Mouse (Mus musculus) splenic B cell, adult 2 months (primary cell): ENCODE measurements around the gene 1700023F06Rik.

ENCODE experiments used
- DNase-seq: peaks from one replicate; pipeline ENCODE4 v3.0.0-alpha.2; 2011; ENCODE audit warnings: low read depth, low spot score
- H3K27me3 ChIP-seq: 2 replicates; pipeline ENCODE4 v1.6.1; 2012; ENCODE audit warnings: mild to moderate bottlenecking, low read length, moderate library complexity, mixed read lengths; ENCODE audit not compliant: control insufficient read depth, poor library complexity, insufficient read depth, severe bottlenecking
- H3K36me3 ChIP-seq: 2 replicates; pipeline ENCODE4 v1.6.1; 2012; ENCODE audit warnings: mild to moderate bottlenecking, low read length, moderate library complexity, mixed read lengths; ENCODE audit not compliant: control insufficient read depth, poor library complexity, insufficient read depth, severe bottlenecking

The 1700023F06Rik gene

GRCm38 (mm10) chr11:103213712-103214111, 5.4 kb upstream of the 1700023F06Rik start:
- H3K36me3 ChIP-seq = no peaks in the 10 kb centered on the region; the same call in 1 of the 2 replicates
- peak; percentile 34 for DNase-seq
- H3K27me3 ChIP-seq = no peaks in the 10 kb centered on the region

DNA sequence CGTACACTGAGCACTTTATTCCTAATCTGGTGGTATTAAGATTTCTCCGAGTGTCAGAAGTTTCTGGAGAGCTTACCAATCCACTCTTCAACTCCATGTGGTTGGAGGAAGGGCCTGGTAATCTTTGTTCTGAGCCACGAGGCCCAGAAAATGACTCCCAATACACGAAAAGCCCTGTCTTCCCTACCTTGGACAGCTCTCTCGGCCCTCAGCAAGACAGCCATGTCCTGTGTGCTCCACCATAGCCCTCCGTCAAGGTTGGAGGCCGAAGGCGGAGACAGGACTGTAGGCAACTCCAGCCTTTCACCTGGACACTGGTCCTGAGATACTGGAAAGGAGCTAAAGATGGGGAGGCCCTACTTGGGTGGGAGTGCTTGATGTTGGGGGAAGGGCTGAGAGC, 1.9 kb upstream of the 1700023F06Rik start:
- H3K36me3 ChIP-seq = no peaks in the 10 kb centered on the region; the same call in 1 of the 2 replicates

GRCm38 (mm10) chr11:103206203-103206602, 2.2 kb downstream of the 1700023F06Rik start:
- H3K27me3 ChIP-seq = no peaks in the 10 kb centered on the region
- H3K36me3 ChIP-seq = no peaks in the 10 kb centered on the region; the same call in 1 of the 2 replicates
- no peak for DNase-seq

More for the DNA sequence above, 1.9 kb upstream of the 1700023F06Rik start:
- no peaks in the 10 kb centered on the region for H3K27me3 ChIP-seq
- no peak for DNase-seq

DNA sequence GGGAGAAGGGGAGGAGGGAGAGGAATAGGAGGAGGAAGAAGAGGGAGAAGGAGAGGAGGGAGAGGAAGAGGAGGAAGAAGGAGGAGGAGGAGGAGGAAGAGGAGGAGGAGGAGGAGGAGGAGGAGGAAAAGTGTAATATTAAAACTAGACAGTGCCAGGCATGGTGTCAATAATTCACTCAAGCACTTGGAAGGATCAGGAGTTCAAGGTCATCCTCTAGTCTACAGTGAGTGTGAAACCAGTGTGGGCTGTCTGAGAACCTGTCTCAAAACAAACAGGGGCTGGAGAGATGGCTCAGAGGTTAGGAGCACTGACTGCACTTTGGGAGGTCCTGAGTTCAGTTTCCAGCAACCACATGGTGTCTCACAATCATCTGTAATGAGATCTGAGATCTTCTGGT, 6.0 kb downstream of the 1700023F06Rik start:
- no peak for DNase-seq
- Histone ChIP-seq H3K27me3 (no peaks in the 10 kb centered on the region), H3K36me3 (peaks cover 6% of the 10 kb centered on the region)

DNA sequence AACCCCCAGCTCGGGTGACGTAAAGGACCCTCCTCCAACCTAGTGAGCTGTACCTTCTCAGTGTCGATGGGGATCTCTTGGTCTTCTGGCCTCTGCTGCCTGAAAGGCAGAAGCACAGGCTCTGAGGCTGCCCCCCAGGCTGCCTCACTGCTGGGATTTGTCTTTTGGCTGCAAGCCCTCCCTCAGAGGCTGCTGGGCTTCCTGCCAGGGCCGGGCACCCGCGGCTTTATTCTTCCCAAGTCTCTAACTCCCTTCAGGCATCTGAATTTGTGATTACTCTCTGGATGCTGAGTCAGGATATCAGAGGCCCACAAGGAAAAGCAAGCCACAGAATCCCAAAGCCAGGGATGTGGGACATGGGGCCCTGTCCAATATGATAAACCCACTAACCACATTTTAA, 6.7 kb downstream of the 1700023F06Rik start:
- H3K36me3 ChIP-seq = peaks cover 9% of the 10 kb centered on the region
- DNase-seq = no peak

GRCm38 (mm10) chr11:103198911-103199803, 9.2 kb downstream of the 1700023F06Rik start:
- DNase-seq = no peak

More for the DNA sequence above, 6.7 kb downstream of the 1700023F06Rik start:
- no peaks in the 10 kb centered on the region for H3K27me3 ChIP-seq

GRCm38 (mm10) chr11:103198339-103198738, 10.0 kb downstream of the 1700023F06Rik start:
- Histone ChIP-seq H3K36me3 (peaks cover 28% of the 10 kb centered on the region), H3K27me3 (no peaks in the 10 kb centered on the region)
- DNase-seq = no peak

More at GRCm38 (mm10) chr11:103198911-103199803, 9.2 kb downstream of the 1700023F06Rik start:
- Histone ChIP-seq H3K27me3 (no peaks in the 10 kb centered on the region), H3K36me3 (peaks cover 21% of the 10 kb centered on the region)

- peaks cover 37% of the 10 kb centered on the region for H3K36me3 ChIP-seq
- DNase-seq = no peak
- no peaks in the 10 kb centered on the region for H3K27me3 ChIP-seq
Observed at GRCm38 (mm10) chr11:103197340-103197739, 11.0 kb downstream of the 1700023F06Rik start.

- peaks cover 40% of the 10 kb centered on the region for H3K36me3 ChIP-seq
- H3K27me3 ChIP-seq = no peaks in the 10 kb centered on the region
- DNase-seq = no peak
Observed at GRCm38 (mm10) chr11:103195656-103196055, 12.7 kb downstream of the 1700023F06Rik start.

DNA sequence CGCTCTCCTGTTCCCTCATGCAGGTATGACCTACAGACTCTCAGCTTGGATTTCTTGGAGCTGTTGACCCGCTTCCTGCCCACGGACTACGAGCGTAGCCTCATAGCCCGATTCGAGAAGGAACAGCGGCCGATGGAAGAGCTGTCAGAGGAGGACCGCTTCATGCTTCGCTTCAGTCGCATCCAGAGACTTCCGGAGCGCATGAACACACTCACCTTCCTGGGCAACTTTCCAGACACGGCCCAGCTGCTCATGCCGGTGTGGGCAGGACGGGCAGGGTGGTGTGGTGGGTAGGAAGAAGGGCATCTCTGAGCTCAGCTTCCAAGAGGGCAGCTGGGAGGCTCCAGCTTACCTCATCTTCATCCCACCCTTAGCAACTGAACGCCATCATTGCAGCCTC, 13.1 kb downstream of the 1700023F06Rik start:
- Histone ChIP-seq H3K36me3 (peaks cover 44% of the 10 kb centered on the region), H3K27me3 (no peaks in the 10 kb centered on the region)
- no peak for DNase-seq

DNA sequence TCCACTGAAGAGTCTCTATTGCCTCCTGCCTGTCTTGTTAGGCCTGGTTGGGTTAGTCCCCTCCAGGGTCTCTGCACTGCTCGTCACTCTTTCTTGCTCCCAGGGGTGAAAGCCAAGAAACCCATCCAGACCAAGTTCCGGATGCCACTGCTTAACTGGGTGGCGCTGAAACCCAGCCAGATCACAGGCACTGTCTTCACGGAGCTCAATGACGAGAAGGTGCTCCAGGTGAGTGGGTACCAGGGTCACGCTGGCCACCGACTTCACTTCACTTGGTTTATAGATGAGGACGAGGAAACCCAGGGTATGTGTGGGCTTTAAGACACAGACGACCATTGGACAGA, 14.6 kb downstream of the 1700023F06Rik start:
- Histone ChIP-seq H3K36me3 (peaks cover 46% of the 10 kb centered on the region), H3K27me3 (no peaks in the 10 kb centered on the region)
- no peak for DNase-seq

DNA sequence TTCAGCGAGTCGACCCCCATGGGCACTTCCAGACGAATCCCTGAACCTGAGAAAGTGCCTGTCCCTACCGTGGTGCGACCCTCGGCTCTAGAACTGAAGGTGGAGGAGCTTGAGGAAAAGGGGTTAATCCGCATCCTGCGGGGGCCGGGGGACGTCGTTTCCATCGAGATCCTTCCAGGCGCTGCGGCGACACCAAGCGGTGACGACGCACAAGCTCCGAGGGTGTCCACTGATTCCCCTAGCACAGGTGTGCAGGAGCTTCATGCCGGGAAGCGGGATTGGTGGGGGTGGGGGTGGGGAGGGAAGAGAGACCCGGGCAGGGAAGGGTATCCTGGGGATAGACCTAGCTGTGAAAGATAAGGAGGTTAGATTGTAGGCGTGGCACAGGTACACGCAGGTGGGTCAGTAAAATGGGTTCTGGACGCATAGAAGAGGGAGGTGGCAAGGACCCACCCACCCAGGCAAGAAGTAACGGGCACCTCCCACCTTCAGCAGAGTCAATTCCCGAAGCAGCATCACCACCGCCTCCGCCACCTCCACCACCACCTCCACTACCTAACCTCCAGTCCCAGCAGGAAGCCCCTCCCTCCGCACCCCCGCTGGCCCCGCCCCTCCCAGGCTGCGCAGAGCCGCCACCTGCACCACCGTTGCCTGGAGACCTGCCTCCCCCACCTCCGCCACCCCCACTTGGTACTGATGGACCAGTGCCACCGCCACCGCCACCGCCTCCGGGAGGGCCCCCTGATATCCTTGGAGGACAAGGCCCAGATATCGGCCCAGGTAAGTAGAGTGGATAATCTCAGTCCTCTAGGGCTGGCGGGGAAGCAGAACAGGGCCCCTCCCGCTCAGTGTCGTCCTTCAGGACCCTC, 15.2 kb downstream of the 1700023F06Rik start:
- Histone ChIP-seq H3K27me3 (no peaks in the 10 kb centered on the region), H3K36me3 (peaks cover 47% of the 10 kb centered on the region)
- no peak for DNase-seq

GRCm38 (mm10) chr11:103192230-103192955, 16.0 kb downstream of the 1700023F06Rik start:
- DNase-seq = no peak
- H3K27me3 ChIP-seq = no peaks in the 10 kb centered on the region
- H3K36me3 ChIP-seq = peaks cover 44% of the 10 kb centered on the region

DNA sequence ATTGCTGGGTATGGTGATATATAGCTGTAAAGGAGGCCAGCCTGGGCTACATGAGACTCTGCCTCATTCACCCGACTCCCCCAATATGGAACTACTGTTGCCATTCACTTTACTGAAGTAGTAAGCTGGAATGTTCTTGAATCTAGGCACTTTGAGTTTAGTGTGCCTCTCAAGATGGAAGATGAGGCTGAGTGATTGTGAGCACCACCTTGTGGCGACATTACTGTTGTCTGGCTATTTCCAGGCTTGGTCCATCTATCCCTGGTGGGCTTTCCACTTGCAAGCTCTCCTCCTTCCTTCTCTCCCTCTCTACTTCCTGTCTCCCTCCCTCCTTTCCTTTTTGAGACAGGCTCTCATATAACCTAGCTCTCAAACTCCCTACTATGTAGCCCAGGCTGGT, 23.5 kb downstream of the 1700023F06Rik start:
- DNase-seq = peak; percentile 79
- no peaks in the 10 kb centered on the region for H3K27me3 ChIP-seq
- peaks cover 23% of the 10 kb centered on the region for H3K36me3 ChIP-seq
